Mouse (Mus musculus) limb, embryonic 13.5 days (tissue): ENCODE data around the gene Mindy4. TPM values are rescaled to one million over a fixed set of nuclear protein-coding genes. Genes with fewer than 3 reads are reported as not detected.

Experiments
- ATAC-seq: fragments of 200-750 bp; cut with Nextera tagmentation; 2 replicates; pipeline ENCODE4 v1.8.0; 2017; ENCODE audit warnings: low read depth, moderate number of reproducible peaks, moderate TSS enrichment; ENCODE audit not compliant: low FRiP score
- H3K27ac ChIP-seq: fragments of 300-500 bp; sonication (generic); 2 replicates; pipeline ENCODE4 v1.5.1; 2015; ENCODE audit warnings: inconsistent platforms, mild to moderate bottlenecking, moderate library complexity
- H3K27me3 ChIP-seq: fragments of 300-500 bp; sonication (generic); 2 replicates; pipeline ENCODE4 v1.6.1; 2015; ENCODE audit warnings: mild to moderate bottlenecking, inconsistent platforms
- H3K36me3 ChIP-seq: fragments of 300-500 bp; sonication (generic); 2 replicates; pipeline ENCODE4 v1.6.1; 2015; ENCODE audit warnings: inconsistent platforms, mild to moderate bottlenecking, moderate library complexity
- H3K4me1 ChIP-seq: fragments of 300-500 bp; sonication (generic); 2 replicates; pipeline ENCODE4 v1.6.1; 2015; ENCODE audit warnings: inconsistent platforms
- H3K4me2 ChIP-seq: fragments of 300-500 bp; sonication (generic); replicated peaks from 2 replicates; pipeline ENCODE4 v1.6.1; 2015; ENCODE audit warnings: inconsistent platforms, mild to moderate bottlenecking, moderate library complexity
- H3K4me3 ChIP-seq: fragments of 300-500 bp; sonication (generic); 2 replicates; pipeline ENCODE4 v1.5.1; 2015; ENCODE audit warnings: moderate library complexity, mild to moderate bottlenecking, inconsistent platforms
- H3K9ac ChIP-seq: fragments of 300-500 bp; sonication (generic); 2 replicates; pipeline ENCODE4 v1.6.1; 2015; ENCODE audit warnings: mild to moderate bottlenecking, inconsistent platforms
- H3K9me3 ChIP-seq: fragments of 300-500 bp; sonication (generic); 2 replicates; pipeline ENCODE4 v1.6.1; 2016; ENCODE audit warnings: inconsistent platforms
- WGBS: fragments of 180-500 bp; shearing (Covaris S2); methylation state at CpG from one replicate; pipeline ENCODE4 v1.1.7; 2015; 5-methylcytosine and 5-hydroxymethylcytosine counted together
- polyA plus RNA-seq: library from polyadenylated mRNA; unstranded; fragments of >200 nt; fragmentation: Nextera tagmentation; extraction: Ambion mirVana; gene quantifications from 2 replicates; pipeline ENCODE4 v1.2.1, GENCODE M21; 2015

Mindy4 gene
- polyA plus RNA-seq, 1 experiment from 2014 or later, result 16.3 TPM

- 76% methylated on average over 5 of the region's 5 CpGs for WGBS
- Histone ChIP-seq H3K9ac (no peak overlapping the region), H3K4me2 (peak overlapping the region; percentile 55), H3K4me1 (peaks cover 88% of the 10 kb centered on the region), H3K9me3 (no peaks in the 10 kb centered on the region), H3K36me3 (no peaks in the 10 kb centered on the region), H3K4me3 (peak overlapping the region; percentile 28), H3K27ac (no peak overlapping the region; the same call in 1 of the 2 replicates), H3K27me3 (peaks cover 3% of the 10 kb centered on the region; the same call in 1 of the 2 replicates)
- no peak for ATAC-seq
These were observed 134.1 kb downstream of the Mindy4 start for GRCm38 (mm10) chr6:55337242-55337641.

DNA sequence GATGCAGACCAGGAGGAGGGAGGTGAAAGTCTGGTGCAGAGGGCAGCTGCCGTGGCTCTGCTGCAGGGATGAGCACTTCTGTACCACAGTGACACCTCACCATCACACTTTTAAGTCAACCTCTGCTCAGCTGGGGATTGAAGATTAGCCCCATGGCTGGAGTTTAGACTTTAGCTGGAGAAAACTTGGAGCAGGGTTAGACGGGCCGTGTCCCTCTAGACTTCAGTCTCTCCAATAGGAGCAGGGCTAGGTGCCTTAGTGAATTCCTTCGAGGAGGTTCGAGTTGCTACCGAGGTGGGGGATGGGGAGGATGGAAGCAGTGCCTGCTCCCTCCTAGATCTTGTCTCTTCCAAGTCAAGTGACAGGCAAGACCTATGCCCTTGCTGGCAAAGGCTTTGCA is 134.9 kb downstream of the Mindy4 start:
- peaks cover 88% of the 10 kb centered on the region for H3K4me1 ChIP-seq
- H3K9me3 ChIP-seq, result no peaks in the 10 kb centered on the region
- H3K27me3 ChIP-seq, result peaks cover 3% of the 10 kb centered on the region; the same call in 1 of the 2 replicates
- no peak overlapping the region for H3K27ac ChIP-seq
- peak overlapping the region; percentile 55 for H3K4me2 ChIP-seq
- no peaks in the 10 kb centered on the region for H3K36me3 ChIP-seq
- 43% methylated on average over 6 of the region's 6 CpGs for WGBS
- peak overlapping the region; percentile 28 for H3K4me3 ChIP-seq
- no peak for ATAC-seq
- H3K9ac ChIP-seq, result peak overlapping the region; percentile 32; the same call in 1 of the 2 replicates

DNA sequence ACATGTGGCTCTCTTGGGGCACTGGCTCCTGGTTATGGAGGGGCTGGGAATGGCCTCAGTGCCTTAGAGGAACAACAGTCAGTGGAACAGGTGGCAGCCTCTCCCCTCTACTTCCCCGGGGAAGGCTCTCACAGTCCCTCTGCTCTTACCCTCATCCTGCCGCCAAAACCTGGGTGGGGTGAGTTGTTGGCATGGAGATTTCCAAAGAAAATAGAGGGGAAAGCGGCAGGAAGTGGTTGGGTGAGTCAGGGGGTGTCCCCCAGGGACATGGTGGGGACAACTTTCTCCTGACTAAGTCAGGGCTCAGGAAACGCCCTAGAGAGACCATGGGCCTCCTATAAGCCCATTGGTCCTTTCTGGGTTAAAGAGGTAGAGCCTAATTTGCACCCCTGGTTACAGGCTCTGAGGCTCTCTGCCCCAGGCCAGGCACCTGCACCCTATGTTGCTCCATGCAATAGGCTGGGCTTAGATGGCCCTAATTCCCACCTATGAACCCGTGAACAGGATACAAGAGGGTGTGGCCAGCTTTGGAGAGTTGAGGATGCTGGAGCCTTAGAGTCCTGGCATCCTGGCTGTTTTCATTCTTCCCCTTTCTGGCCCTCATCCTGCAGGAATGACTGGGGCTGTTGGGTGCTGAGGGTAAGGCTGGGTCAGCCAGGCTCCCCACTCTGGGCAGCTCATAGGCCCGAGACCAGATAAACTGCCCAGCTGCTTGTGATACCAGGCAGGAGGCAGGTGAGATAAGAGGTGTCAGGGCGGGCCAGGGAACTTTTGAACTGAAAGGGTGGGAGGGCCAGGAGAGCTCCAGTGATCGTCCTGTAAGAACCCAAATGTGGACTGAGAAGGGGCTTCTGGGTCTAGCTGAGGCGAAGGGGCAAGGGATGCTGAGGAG is 136.0 kb downstream of the Mindy4 start:
- H3K4me3 ChIP-seq, result no peak overlapping the region; the same call in 1 of the 2 replicates
- H3K27me3 ChIP-seq, result peaks cover 3% of the 10 kb centered on the region; the same call in 1 of the 2 replicates
- H3K9ac ChIP-seq, result no peak overlapping the region; the same call in 1 of the 2 replicates
- 73% methylated on average over 9 of the region's 9 CpGs for WGBS
- no peaks in the 10 kb centered on the region for H3K9me3 ChIP-seq
- ATAC-seq, result no peak
- no peaks in the 10 kb centered on the region for H3K36me3 ChIP-seq
- H3K4me1 ChIP-seq, result peaks cover 81% of the 10 kb centered on the region
- H3K4me2 ChIP-seq, result peak overlapping the region; percentile 55
- H3K27ac ChIP-seq, result no peak overlapping the region

DNA sequence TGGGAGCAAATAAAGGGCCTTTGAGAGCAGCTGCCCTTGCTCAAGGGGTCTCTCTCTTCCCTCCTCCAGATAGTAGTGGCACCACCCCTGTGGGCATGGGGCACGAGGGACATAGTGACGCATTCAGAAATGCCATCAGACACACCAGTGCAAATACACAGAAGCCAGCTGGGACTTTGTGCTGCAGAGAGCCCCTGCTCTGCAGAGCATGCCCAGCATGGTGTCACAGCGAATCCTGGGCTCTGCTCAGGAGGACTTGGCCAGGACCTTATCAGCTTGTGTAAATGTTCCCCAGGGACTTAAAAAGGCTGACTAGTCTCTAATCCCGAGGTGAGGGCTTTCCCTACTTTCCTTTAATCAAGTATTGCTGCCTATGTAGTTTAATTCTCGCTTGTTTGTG is 138.5 kb downstream of the Mindy4 start:
- peaks cover 3% of the 10 kb centered on the region; the same call in 1 of the 2 replicates for H3K27me3 ChIP-seq
- H3K36me3 ChIP-seq, result no peaks in the 10 kb centered on the region
- peaks cover 56% of the 10 kb centered on the region for H3K4me1 ChIP-seq
- H3K4me3 ChIP-seq, result no peak overlapping the region
- no peak for ATAC-seq
- no peak overlapping the region for H3K4me2 ChIP-seq
- H3K9me3 ChIP-seq, result no peaks in the 10 kb centered on the region
- H3K9ac ChIP-seq, result 0 out of 2 replicates have a peak overlapping the region, but pooled peaks have one; percentile 8
- WGBS, result 39% methylated on average over 5 of the region's 5 CpGs
- no peak overlapping the region for H3K27ac ChIP-seq

- Histone ChIP-seq H3K9me3 (no peaks in the 10 kb centered on the region), H3K36me3 (no peaks in the 10 kb centered on the region), H3K4me1 (peaks cover 50% of the 10 kb centered on the region), H3K27ac (no peak overlapping the region), H3K27me3 (no peaks in the 10 kb centered on the region), H3K4me2 (peak overlapping the region; percentile 24; the same call in 1 of the 2 replicates), H3K9ac (no peak overlapping the region), H3K4me3 (no peak overlapping the region)
- 57% methylated on average over 9 of the region's 9 CpGs for WGBS
- peak; percentile 49; the same call in 1 of the 2 replicates for ATAC-seq
These were observed 139.1 kb downstream of the Mindy4 start for GRCm38 (mm10) chr6:55342328-55342727.

DNA sequence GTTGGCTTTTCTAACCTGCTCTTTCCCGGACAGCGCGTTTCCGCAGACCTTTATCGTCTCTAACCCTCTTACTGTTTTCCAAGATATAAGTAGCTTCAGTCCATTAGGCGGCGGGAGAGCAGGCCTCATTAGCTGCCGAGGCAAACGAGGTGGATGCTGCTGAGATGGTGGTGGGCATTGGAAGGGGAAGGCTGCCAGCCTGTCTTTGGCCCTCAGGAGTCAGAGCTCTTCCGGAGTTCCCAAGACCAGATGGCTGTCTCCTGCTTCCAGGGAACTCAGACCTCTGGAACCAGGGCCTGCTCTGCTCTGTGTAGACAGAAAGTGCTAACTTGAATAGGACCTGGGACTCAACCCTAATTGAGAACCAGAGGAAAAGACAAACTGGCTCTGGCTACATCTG is 140.3 kb downstream of the Mindy4 start:
- H3K27ac ChIP-seq, result no peak overlapping the region
- peaks cover 39% of the 10 kb centered on the region for H3K4me1 ChIP-seq
- WGBS, result 83% methylated on average over 10 of the region's 10 CpGs

DNA sequence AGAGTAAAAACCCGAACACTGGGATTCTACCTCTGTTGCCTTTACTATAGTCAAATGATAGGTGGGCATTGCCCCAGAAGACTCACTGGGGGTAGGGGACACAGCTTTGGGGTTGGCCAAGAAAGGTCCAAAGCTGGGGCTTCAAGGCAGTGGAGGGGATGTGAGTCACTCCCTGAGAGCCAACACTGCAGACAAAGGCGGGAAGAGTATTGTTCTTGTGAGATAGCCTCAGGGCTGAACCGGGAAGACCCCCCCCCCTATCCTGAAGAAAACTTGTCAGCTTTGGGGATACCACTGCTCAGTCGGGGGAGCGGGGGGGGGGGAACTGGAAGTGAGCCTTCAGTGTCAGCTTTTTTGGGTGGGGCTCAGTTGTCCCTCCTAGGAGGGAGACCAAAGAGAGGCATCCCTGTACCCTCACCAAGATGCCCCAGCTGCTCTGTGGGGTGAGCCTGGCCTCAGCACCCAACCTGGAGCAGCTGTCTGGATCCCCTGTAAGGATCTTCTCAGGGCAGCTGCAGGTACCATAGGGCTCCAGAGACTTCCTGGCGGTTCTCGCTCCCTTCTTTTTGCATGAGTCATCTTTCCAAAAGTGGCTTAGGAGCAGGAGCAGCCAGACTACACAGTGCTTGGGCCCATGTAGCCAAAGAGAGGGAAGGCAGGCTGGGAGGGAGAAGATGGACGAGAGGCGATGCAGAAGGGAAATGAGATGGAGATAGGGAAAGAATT is 141.3 kb downstream of the Mindy4 start:
- WGBS, result 90% methylated on average over 9 of the region's 9 CpGs
- ATAC-seq, result no peak

More for the DNA sequence above, 140.3 kb downstream of the Mindy4 start:
- Histone ChIP-seq H3K4me3 (no peak overlapping the region), H3K4me2 (no peak overlapping the region), H3K27me3 (no peaks in the 10 kb centered on the region), H3K9ac (no peak overlapping the region), H3K36me3 (no peaks in the 10 kb centered on the region), H3K9me3 (no peaks in the 10 kb centered on the region)
- no peak for ATAC-seq

DNA sequence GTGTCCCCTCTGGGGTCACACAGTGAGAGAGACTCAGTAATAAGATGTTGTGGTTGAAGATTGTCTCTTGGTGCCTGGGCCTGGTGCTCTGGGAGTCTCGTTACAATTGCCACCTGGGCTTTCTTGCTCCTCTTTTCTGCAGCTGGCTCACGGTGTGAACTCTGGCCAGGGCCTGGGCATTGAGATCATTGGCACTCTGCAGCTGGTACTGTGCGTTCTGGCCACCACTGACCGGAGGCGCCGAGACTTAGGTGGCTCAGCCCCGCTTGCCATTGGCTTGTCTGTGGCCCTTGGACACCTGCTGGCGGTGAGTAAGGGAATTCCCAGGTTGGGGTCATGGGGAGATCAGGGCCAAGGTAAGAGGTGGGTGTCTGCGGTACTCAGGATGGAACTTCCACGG is 142.1 kb downstream of the Mindy4 start:
- Histone ChIP-seq H3K27me3 (no peaks in the 10 kb centered on the region), H3K9me3 (peaks cover 8% of the 10 kb centered on the region), H3K9ac (no peak overlapping the region), H3K36me3 (no peaks in the 10 kb centered on the region; the same call in 1 of the 2 replicates), H3K4me3 (no peak overlapping the region), H3K4me1 (peaks cover 28% of the 10 kb centered on the region), H3K27ac (no peak overlapping the region), H3K4me2 (no peak overlapping the region)
- WGBS, result 88% methylated on average over 10 of the region's 10 CpGs
- ATAC-seq, result no peak

More for the DNA sequence above, 141.3 kb downstream of the Mindy4 start:
- no peaks in the 10 kb centered on the region for H3K9me3 ChIP-seq
- no peaks in the 10 kb centered on the region for H3K27me3 ChIP-seq
- H3K36me3 ChIP-seq, result no peaks in the 10 kb centered on the region
- no peak overlapping the region for H3K4me2 ChIP-seq
- H3K27ac ChIP-seq, result no peak overlapping the region
- no peak overlapping the region for H3K9ac ChIP-seq
- H3K4me1 ChIP-seq, result peaks cover 29% of the 10 kb centered on the region
- no peak overlapping the region for H3K4me3 ChIP-seq

DNA sequence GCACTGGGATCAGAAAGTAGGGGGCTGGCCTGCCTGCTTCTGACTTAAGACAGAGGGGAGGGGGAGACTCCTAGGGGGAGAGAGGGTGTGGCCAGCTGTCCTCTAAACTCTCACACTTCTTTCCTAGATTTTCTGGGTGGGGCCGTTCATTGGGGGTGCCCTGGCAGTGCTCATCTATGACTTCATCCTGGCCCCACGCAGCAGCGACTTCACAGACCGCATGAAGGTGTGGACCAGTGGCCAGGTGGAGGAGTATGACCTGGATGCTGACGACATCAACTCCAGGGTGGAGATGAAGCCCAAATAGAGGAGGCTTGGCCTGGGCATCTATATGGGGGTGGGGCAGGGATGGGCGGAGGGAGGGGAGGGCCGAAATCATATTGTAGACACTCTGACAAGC is 143.3 kb downstream of the Mindy4 start:
- ATAC-seq, result no peak
- H3K4me1 ChIP-seq, result peaks cover 18% of the 10 kb centered on the region
- H3K27ac ChIP-seq, result no peak overlapping the region
- no peaks in the 10 kb centered on the region for H3K27me3 ChIP-seq
- WGBS, result 83% methylated on average over 7 of the region's 7 CpGs
- no peaks in the 10 kb centered on the region; the same call in 1 of the 2 replicates for H3K36me3 ChIP-seq
- no peak overlapping the region for H3K4me3 ChIP-seq
- no peak overlapping the region for H3K4me2 ChIP-seq
- no peak overlapping the region for H3K9ac ChIP-seq
- peaks cover 9% of the 10 kb centered on the region for H3K9me3 ChIP-seq

DNA sequence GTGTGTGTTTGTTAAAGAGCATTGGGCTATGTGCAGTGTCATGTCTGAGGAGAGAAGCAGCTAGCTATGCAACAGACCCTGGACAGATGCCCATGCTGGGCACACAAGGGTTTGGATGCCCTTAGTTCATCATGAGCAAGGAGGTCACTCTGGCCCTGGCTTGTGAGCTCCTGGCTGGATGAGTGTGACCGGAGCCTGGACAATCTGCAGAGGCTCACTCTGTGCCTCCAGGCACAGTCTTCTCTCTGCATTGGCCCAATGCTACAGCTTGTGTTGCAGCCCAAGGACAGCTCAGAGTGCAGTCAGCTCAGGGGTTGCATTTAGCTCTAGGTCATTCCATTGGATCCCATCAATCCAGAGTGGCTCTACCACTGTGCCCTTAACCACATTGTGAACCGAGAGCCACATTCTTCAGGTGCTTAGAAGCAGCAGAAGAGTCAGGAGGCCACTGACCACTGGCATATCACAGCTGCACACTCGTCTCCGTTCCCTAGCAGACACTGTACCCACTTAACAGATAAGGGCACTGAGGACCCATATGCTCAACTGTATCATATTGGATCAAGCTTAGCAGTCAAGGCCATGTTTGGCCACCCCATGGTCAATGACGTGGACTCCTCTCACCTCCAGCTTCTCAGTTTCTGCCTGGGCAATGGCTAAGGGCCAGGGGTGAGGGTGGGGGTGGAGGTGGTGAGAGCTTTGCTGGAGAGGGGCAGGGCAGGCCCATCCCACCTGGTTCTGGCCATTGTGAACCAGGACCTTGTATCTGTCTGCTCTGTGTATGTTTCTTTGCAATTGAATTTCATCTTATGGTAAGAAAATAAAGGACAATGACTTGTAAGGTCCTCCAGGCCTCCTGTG is 144.8 kb downstream of the Mindy4 start:
- Histone ChIP-seq H3K4me3 (no peak overlapping the region), H3K9ac (no peak overlapping the region), H3K4me1 (peaks cover 5% of the 10 kb centered on the region), H3K27ac (no peak overlapping the region), H3K27me3 (no peaks in the 10 kb centered on the region), H3K9me3 (peaks cover 9% of the 10 kb centered on the region), H3K36me3 (no peaks in the 10 kb centered on the region; the same call in 1 of the 2 replicates), H3K4me2 (no peak overlapping the region)
- WGBS, result 84% methylated on average over 5 of the region's 5 CpGs
- ATAC-seq, result no peak

GRCm38 (mm10) chr6:55349231-55349630 is 146.0 kb downstream of the Mindy4 start:
- H3K36me3 ChIP-seq, result no peaks in the 10 kb centered on the region; the same call in 1 of the 2 replicates
- ATAC-seq, result no peak
- no peak overlapping the region for H3K27ac ChIP-seq
- H3K9me3 ChIP-seq, result peaks cover 9% of the 10 kb centered on the region
- 81% methylated on average over 4 of the region's 4 CpGs for WGBS
- H3K27me3 ChIP-seq, result no peaks in the 10 kb centered on the region
- H3K9ac ChIP-seq, result no peak overlapping the region
- H3K4me3 ChIP-seq, result no peak overlapping the region
- H3K4me1 ChIP-seq, result no peaks in the 10 kb centered on the region
- no peak overlapping the region for H3K4me2 ChIP-seq
